Mouse (Mus musculus): ENCODE data around the gene Otx2. TPM values are rescaled to one million over a fixed set of nuclear protein-coding genes. Genes with fewer than 3 reads are reported as not detected.
A peak's percentile ranks its signal among the peaks of the same experiment; 100 is the strongest.
"Not testable (repeated sequence)": the region's sequence is repeated elsewhere in the genome, so short reads cannot be mapped to it uniquely, and the experiment has no call there.

Otx2 gene
- polyA plus RNA-seq, 2 experiments = 0.04 TPM; not detected in 1

DNA sequence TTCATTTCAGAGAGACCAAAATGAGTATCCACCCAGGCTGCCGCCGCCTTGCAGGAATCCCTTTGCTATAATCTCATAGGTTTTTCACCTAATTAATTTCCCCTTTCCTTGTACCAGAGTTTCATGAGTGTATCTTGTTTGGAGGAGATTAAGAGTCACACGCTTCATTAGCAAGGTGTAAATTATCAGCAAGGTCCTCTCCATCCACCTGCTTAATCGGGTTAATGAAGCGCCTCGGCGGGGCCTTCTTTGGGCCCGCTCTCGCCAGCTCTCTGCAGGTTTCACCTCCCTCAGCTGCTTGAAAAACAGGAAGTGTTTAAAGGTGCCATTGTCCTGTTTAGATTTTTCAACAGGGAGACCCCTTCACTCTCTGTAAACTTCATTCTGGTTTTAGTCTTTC lies 44.2 kb downstream of the Otx2 start:
- 74% methylated on average over 9 of the region's 9 CpGs for WGBS
- DNase-seq (ENCODE audit: low spot score) (no peak), ATAC-seq (ENCODE audit: low FRiP score, low read depth) (no peak)
- Histone ChIP-seq H3K27me3 (ENCODE audit: control insufficient read depth, insufficient read depth, low read length) (no peaks in the 10 kb centered on the region), H3K9ac (ENCODE audit: low read depth, low read length, severe bottlenecking) (no peak overlapping the region), H3K4me2 (replicated peaks; ENCODE audit: low read depth, low read length, severe bottlenecking) (no peak overlapping the region), H3K27ac (replicated peaks; ENCODE audit: low read depth, low read length) (no peak overlapping the region), H3K4me1 (ENCODE audit: control insufficient read depth, insufficient read depth, low read length) (0 out of 2 replicates have a peak, but pooled peaks cover 2% of the 10 kb centered on the region), H3K36me3 (ENCODE audit: control insufficient read depth, insufficient read depth, low read length) (no peaks in the 10 kb centered on the region), H3K9me3 (ENCODE audit: control insufficient read depth, low read length) (no peaks in the 10 kb centered on the region), H3K4me3 (replicated peaks; ENCODE audit: low read length) (no peak overlapping the region)
- no peak for TF ChIP-seq POLR2A (IDR thresholded peaks at IDR 0.05; ENCODE audit: borderline replicate concordance, extremely low read depth, insufficient read depth, insufficient read length)

DNA sequence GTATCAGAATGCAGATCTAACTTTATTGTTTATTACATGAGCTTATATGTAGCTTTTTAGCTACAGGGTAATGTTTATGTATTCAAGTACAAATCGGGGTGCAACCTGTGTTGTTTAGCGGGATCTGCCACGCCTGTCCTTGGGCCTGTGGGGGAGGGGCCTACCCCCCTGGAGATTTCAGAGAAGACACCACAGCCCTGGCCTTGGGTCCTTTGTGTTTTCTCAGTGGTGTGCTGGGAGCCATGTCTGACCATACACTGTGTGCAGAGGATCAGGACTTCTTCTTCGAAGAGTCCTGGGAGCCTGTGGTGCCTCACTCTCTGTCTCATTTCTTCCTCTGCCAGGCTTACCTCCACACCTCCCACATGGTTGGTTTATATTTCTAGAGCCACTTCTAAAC lies 47.3 kb downstream of the Otx2 start:
- no peaks in the 10 kb centered on the region for H3K36me3 ChIP-seq (ENCODE audit: control insufficient read depth, insufficient read depth, low read length)
- H3K4me1 ChIP-seq (ENCODE audit: control insufficient read depth, insufficient read depth, low read length) = 0 out of 2 replicates have a peak, but pooled peaks cover 2% of the 10 kb centered on the region
- H3K4me2 ChIP-seq (replicated peaks; ENCODE audit: low read depth, low read length, severe bottlenecking) = no peak overlapping the region
- no peak overlapping the region for H3K4me3 ChIP-seq (replicated peaks; ENCODE audit: low read length)
- TF ChIP-seq POLR2A (IDR thresholded peaks at IDR 0.05; ENCODE audit: borderline replicate concordance, extremely low read depth, insufficient read depth, insufficient read length) = no peak
- whole genome bisulfite sequencing = 88% methylated on average over 4 of the region's 4 CpGs
- no peak overlapping the region for H3K9ac ChIP-seq (ENCODE audit: low read depth, low read length, severe bottlenecking)
- no peaks in the 10 kb centered on the region for H3K27me3 ChIP-seq (ENCODE audit: control insufficient read depth, insufficient read depth, low read length)
- no peaks in the 10 kb centered on the region for H3K9me3 ChIP-seq (ENCODE audit: control insufficient read depth, low read length)
- DNase-seq (ENCODE audit: low spot score) = no peak
- ATAC-seq (ENCODE audit: low FRiP score, low read depth) = no peak
- H3K27ac ChIP-seq (replicated peaks; ENCODE audit: low read depth, low read length) = no peak overlapping the region

DNA sequence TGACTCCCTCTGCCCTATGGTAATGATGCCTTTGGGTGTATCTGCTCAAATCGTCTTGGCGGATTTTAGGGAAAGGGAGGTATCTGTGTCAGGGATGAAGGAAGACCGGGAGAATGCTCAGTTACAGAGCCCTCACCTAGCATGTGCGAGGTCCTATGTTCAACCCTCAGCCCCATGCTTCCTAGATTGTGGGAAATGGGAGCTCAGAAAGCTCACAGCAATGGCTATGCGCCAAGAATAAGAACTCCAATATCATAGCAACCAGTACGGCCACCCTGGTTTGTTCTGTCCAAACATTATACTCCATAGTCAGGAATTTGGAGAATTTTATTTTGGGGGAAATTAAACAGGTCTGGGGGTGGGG lies 48.3 kb downstream of the Otx2 start:
- WGBS = 70% methylated on average over 6 of the region's 6 CpGs

DNA sequence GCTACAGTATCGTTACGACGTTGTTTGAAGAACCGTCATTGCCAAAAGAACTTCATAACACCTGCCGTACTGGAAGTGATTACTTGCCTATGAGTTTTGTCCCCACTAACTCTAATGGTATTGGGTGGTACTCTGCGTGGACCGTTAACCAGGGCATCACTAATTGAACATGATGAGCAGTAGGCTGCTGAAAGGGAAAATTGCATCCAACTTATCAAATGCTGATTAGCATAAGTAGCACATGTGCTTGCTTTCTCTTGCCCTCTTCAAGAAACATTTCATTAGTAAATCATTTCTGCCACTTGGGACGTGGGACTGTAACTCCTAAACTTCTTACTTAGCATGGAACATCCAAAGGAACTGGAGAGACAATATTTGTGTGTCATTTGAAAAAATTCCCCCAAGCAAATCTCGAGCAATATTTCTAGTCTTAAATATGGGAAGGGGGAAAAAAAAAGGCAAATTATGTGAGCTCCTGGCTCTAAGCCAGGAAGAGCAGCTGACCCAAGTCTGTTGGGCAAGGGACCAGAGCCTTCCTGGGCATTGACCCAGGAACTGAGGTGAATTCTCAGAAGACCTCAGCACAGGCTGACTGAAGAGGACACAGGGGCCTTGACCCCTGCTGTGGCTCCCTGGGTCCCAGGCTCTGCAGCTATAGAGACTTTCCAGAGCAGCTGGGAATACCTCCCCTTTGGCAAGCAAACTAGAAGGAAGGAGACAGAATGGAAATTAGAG lies 48.9 kb downstream of the Otx2 start:
- TF ChIP-seq POLR2A (IDR thresholded peaks at IDR 0.05; ENCODE audit: borderline replicate concordance, extremely low read depth, insufficient read depth, insufficient read length) = no peak
- WGBS = 76% methylated on average over 9 of the region's 9 CpGs
- H3K27ac ChIP-seq (replicated peaks; ENCODE audit: low read depth, low read length) = no peak overlapping the region
- peak; percentile 11 for DNase-seq (ENCODE audit: low spot score)
- 0 out of 2 replicates have a peak, but pooled peaks cover 2% of the 10 kb centered on the region for H3K4me1 ChIP-seq (ENCODE audit: control insufficient read depth, insufficient read depth, low read length)
- H3K27me3 ChIP-seq (ENCODE audit: control insufficient read depth, insufficient read depth, low read length) = no peaks in the 10 kb centered on the region
- no peak overlapping the region for H3K4me3 ChIP-seq (replicated peaks; ENCODE audit: low read length)
- no peak for ATAC-seq (ENCODE audit: low FRiP score, low read depth)
- no peaks in the 10 kb centered on the region for H3K36me3 ChIP-seq (ENCODE audit: control insufficient read depth, insufficient read depth, low read length)
- H3K9me3 ChIP-seq (ENCODE audit: control insufficient read depth, low read length) = no peaks in the 10 kb centered on the region
- no peak overlapping the region for H3K4me2 ChIP-seq (replicated peaks; ENCODE audit: low read depth, low read length, severe bottlenecking)
- H3K9ac ChIP-seq (ENCODE audit: low read depth, low read length, severe bottlenecking) = no peak overlapping the region

More for the DNA sequence above, 48.3 kb downstream of the Otx2 start:
- TF ChIP-seq POLR2A (IDR thresholded peaks at IDR 0.05; ENCODE audit: borderline replicate concordance, extremely low read depth, insufficient read depth, insufficient read length) = no peak
- H3K4me2 ChIP-seq (replicated peaks; ENCODE audit: low read depth, low read length, severe bottlenecking) = no peak overlapping the region
- no peaks in the 10 kb centered on the region for H3K9me3 ChIP-seq (ENCODE audit: control insufficient read depth, low read length)
- no peak overlapping the region for H3K9ac ChIP-seq (ENCODE audit: low read depth, low read length, severe bottlenecking)
- DNase-seq (ENCODE audit: low spot score) (no peak), ATAC-seq (ENCODE audit: low FRiP score, low read depth) (no peak)
- H3K27me3 ChIP-seq (ENCODE audit: control insufficient read depth, insufficient read depth, low read length) = no peaks in the 10 kb centered on the region
- H3K27ac ChIP-seq (replicated peaks; ENCODE audit: low read depth, low read length) = no peak overlapping the region
- no peak overlapping the region for H3K4me3 ChIP-seq (replicated peaks; ENCODE audit: low read length)
- 0 out of 2 replicates have a peak, but pooled peaks cover 2% of the 10 kb centered on the region for H3K4me1 ChIP-seq (ENCODE audit: control insufficient read depth, insufficient read depth, low read length)
- no peaks in the 10 kb centered on the region for H3K36me3 ChIP-seq (ENCODE audit: control insufficient read depth, insufficient read depth, low read length)

DNA sequence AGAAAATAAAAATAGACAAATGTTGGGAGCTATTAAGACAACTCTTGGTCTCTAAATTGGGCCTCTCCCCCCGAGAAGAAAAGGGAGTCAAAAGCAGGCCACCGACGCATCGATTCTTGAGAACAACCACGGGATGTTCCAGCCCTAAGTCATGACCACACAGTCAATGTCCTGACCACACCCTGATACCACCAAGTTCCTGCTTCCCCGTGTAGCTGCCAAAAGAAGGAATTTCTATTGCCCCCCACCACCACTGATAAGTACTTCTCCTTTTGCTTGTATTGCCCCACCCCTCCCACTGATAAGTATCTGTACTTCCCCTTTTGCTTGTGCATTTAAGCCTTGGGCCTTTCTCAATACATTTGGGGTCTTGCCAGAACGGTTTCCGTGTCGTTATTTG lies 50.9 kb downstream of the Otx2 start:
- not testable (repeated sequence) for H3K4me3 ChIP-seq (replicated peaks; ENCODE audit: low read length); H3K4me2 ChIP-seq (replicated peaks; ENCODE audit: low read depth, low read length, severe bottlenecking); DNase-seq (ENCODE audit: low spot score); H3K9me3 ChIP-seq (ENCODE audit: control insufficient read depth, low read length); H3K36me3 ChIP-seq (ENCODE audit: control insufficient read depth, insufficient read depth, low read length); H3K27ac ChIP-seq (replicated peaks; ENCODE audit: low read depth, low read length); H3K9ac ChIP-seq (ENCODE audit: low read depth, low read length, severe bottlenecking); H3K27me3 ChIP-seq (ENCODE audit: control insufficient read depth, insufficient read depth, low read length); H3K4me1 ChIP-seq (ENCODE audit: control insufficient read depth, insufficient read depth, low read length); ATAC-seq (ENCODE audit: low FRiP score, low read depth)
- WGBS = 87% methylated on average over 9 of the region's 9 CpGs
